Mouse (Mus musculus) erythroblast, embryonic 14.5 days (primary cell): ENCODE results near the gene Gldc.

Experiments used
- GATA1 ChIP-seq: IDR thresholded peaks from 2 replicates; pipeline ENCODE4 v1.6.1; 2012; ENCODE audit warnings: low read length, inconsistent platforms, mixed read lengths
- TAL1 ChIP-seq: IDR thresholded peaks from 3 replicates; pipeline ENCODE4 v1.6.1; 2012; ENCODE audit warnings: low read length, inconsistent platforms, mixed read lengths

GRCm38 (mm10) chr19:30214026-30214425 is 38.8 kb upstream of the Gldc start:
- TF ChIP-seq GATA1 (no peak), TAL1 (no peak)
